Mouse (Mus musculus): ENCODE data around the gene H2afy2. TPM values are rescaled to one million over a fixed set of nuclear protein-coding genes. Genes with fewer than 3 reads are reported as not detected.

The H2afy2 gene
- 10.5 TPM for polyA plus RNA-seq (2014; fragmentation: Illumina TruSeq; extraction: RNeasy Lipid Tissue Mini Kit (QIAGEN cat#74804); ENCODE audit: low read depth, low replicate concordance)

DNA sequence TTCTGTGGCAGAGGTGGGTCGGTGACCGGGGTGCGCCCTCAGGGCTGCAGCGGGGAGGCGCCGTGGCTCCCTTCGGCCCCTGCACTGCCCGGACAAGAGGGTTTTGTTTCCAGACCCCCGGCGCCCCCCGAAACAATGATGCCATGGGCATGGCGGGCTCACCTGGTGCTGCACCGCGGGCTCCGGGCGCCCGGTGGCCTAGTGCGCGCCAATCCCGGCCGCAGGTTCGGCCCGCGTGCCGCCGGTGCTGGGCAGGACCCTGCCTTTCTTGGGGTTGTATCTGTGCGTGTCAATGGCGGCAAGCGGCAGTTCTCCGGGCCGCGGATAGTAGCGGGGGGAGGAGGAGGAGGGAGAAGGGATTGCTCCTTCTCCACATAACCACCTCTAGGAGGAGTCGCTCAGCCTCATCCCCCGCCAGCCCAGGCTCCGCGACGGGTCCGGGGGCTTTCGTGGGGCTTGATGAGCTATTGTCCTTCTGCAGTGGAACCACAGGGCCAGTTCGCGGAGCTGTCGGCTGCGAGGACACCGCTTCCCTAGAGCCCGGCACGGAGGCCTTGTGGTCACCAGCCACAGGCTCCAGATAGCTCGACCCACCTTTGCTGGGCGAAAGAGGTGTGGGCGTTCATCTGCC is at the start of gene H2afy2:
TSS of gene H2afy2 (minus strand) at position 527 of the 631 bp plus-strand sequence.

GRCm38 (mm10) chr10:61714771-61715461 is 69.0 kb downstream of the H2afy2 start, which contains the start of gene Aifm2:
Gene Aifm2 (plus strand): TSS chr10:61715263.

GRCm38 (mm10) chr10:61694870-61695670 is 88.9 kb downstream of the H2afy2 start, which contains the start of gene Tysnd1:
Gene Tysnd1 (plus strand): TSS chr10:61695514.

Other genes with a start within 250 kb of the H2afy2 start
- not detected for gene Npffr1, start 188.7 kb downstream of the H2afy2 start, polyA plus RNA-seq (2014; fragmentation: Illumina TruSeq; extraction: RNeasy Lipid Tissue Mini Kit (QIAGEN cat#74804); ENCODE audit: low read depth, low replicate concordance)
- gene Ppa1, start 135.6 kb downstream of the H2afy2 start, polyA plus RNA-seq (2014; fragmentation: Illumina TruSeq; extraction: RNeasy Lipid Tissue Mini Kit (QIAGEN cat#74804); ENCODE audit: low read depth, low replicate concordance) = 166 TPM
- 395 TPM for gene Sar1a, start 103.8 kb downstream of the H2afy2 start, polyA plus RNA-seq (2014; fragmentation: Illumina TruSeq; extraction: RNeasy Lipid Tissue Mini Kit (QIAGEN cat#74804); ENCODE audit: low read depth, low replicate concordance)
- gene Tysnd1, start 88.6 kb downstream of the H2afy2 start, polyA plus RNA-seq (2014; fragmentation: Illumina TruSeq; extraction: RNeasy Lipid Tissue Mini Kit (QIAGEN cat#74804); ENCODE audit: low read depth, low replicate concordance) = 5.5 TPM
- gene Aifm2, start 68.9 kb downstream of the H2afy2 start, polyA plus RNA-seq (2014; fragmentation: Illumina TruSeq; extraction: RNeasy Lipid Tissue Mini Kit (QIAGEN cat#74804); ENCODE audit: low read depth, low replicate concordance) = 106 TPM
- 8.0 TPM for gene Col13a1, start 195.0 kb upstream of the H2afy2 start, polyA plus RNA-seq (2014; fragmentation: Illumina TruSeq; extraction: RNeasy Lipid Tissue Mini Kit (QIAGEN cat#74804); ENCODE audit: low read depth, low replicate concordance)

All from adrenal gland, adult 10 weeks (tissue).